Mouse (Mus musculus) bone marrow macrophage, adult 2 months (primary cell): ENCODE measurements around the gene Defb21. TPM values are rescaled to one million over a fixed set of nuclear protein-coding genes. Genes with fewer than 3 reads are reported as not detected.

Experiments
- H3K27ac ChIP-seq: 2 replicates; pipeline ENCODE4 v1.5.1; 2012; ENCODE audit warnings: low read depth, low read length; ENCODE audit not compliant: insufficient read depth
- H3K4me1 ChIP-seq: 2 replicates; pipeline ENCODE4 v1.6.1; 2012; ENCODE audit warnings: low read length; ENCODE audit not compliant: control insufficient read depth, insufficient read depth
- H3K4me3 ChIP-seq: 2 replicates; pipeline ENCODE4 v1.5.1; 2012; ENCODE audit warnings: mild to moderate bottlenecking, low read length, moderate library complexity; ENCODE audit not compliant: insufficient read depth
- CTCF ChIP-seq: IDR thresholded peaks from 2 replicates; pipeline ENCODE4 v1.5.1; 2012; ENCODE audit warnings: low read depth, mild to moderate bottlenecking, low read length, moderate library complexity
- POLR2A ChIP-seq: IDR thresholded peaks from 2 replicates; pipeline ENCODE4 v1.6.1; 2012; ENCODE audit warnings: mild to moderate bottlenecking, low read depth, low read length, borderline replicate concordance
- polyA plus RNA-seq: library from polyadenylated mRNA; stranded (reverse); fragments of >200 nt; gene quantifications from 2 replicates; pipeline ENCODE4 v1.2.4, GENCODE M21; 2012; ENCODE audit not compliant: missing spikeins, insufficient read depth, insufficient read length

Gene Defb21
- polyA plus RNA-seq, 1 experiment, result not detected

DNA sequence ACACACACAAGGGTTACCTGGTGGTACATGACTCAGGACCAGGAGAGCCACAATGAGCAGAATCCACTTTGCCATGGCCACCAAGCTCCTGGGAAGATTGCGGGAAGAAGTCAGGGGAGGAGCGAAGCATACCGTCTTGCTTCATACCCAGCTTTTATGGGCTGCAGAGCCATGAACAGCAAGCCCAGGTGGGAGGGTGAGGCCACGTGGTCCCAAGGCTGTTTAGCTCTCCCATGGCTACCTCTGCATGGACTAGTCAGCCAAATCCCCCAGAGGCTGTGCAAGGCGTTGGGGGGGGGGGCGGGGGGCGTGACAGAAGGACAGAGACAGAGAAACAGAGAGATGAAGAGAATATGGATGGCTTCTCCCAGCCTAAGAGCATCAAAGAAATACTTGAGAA, 50.4 kb downstream of the Defb21 start, which contains the start of gene Defb25:
Defb25 (minus strand) TSS at position 101 of the 400 bp plus-strand sequence.
- Histone ChIP-seq H3K4me1 (peaks cover 2% of the 10 kb centered on the region; the same call in 1 of the 2 replicates), H3K27ac (no peak within 1 kb of the TSS), H3K4me3 (no peak within 1 kb of the TSS)
- TF ChIP-seq CTCF, result no peak
- no peak for TF ChIP-seq POLR2A

Other genes with a start within 250 kb of the Defb21 start
- 55.3 and 57.2 TPM in 2 replicates for gene Rbck1, start 240.1 kb upstream of the Defb21 start, polyA plus RNA-seq
- gene Trib3, start 228.7 kb upstream of the Defb21 start, polyA plus RNA-seq, result 1.5 and 1.9 TPM in 2 replicates
- not detected in 2 replicates for gene Nrsn2, start 196.1 kb upstream of the Defb21 start, polyA plus RNA-seq
- gene Sox12, start 174.7 kb upstream of the Defb21 start, polyA plus RNA-seq, result 0.44 and 0.51 TPM in 2 replicates
- 2.0 and 2.3 TPM in 2 replicates for gene Zcchc3, start 157.7 kb upstream of the Defb21 start, polyA plus RNA-seq
- not detected in 2 replicates for gene 6820408C15Rik, start 157.2 kb upstream of the Defb21 start, polyA plus RNA-seq
- not detected in 2 replicates for gene Defb23, start 108.1 kb upstream of the Defb21 start, polyA plus RNA-seq
- gene Defb20, start 95.7 kb upstream of the Defb21 start, polyA plus RNA-seq, result not detected in 2 replicates
- not detected in 2 replicates for gene Defb22, start 82.6 kb upstream of the Defb21 start, polyA plus RNA-seq
- not detected in 2 replicates for gene Defb26, start 61.1 kb upstream of the Defb21 start, polyA plus RNA-seq
- gene Defb28, start 54.5 kb upstream of the Defb21 start, polyA plus RNA-seq, result not detected in 2 replicates
- not detected in 2 replicates for gene Defb29, start 32.6 kb upstream of the Defb21 start, polyA plus RNA-seq
- gene Gm17416, start 3.4 kb upstream of the Defb21 start, polyA plus RNA-seq, result not detected in 2 replicates
- not detected in 2 replicates for gene Defb19, start 7.6 kb downstream of the Defb21 start, polyA plus RNA-seq
- gene Defb45, start 26.7 kb downstream of the Defb21 start, polyA plus RNA-seq, result not detected in 2 replicates
- gene Defb36, start 31.6 kb downstream of the Defb21 start, polyA plus RNA-seq, result not detected in 2 replicates
- not detected in 2 replicates for gene Defb25, start 50.3 kb downstream of the Defb21 start, polyA plus RNA-seq
- not detected in 2 replicates for gene Rem1, start 54.2 kb downstream of the Defb21 start, polyA plus RNA-seq
- gene H13, start 96.7 kb downstream of the Defb21 start, polyA plus RNA-seq, result 93.6 and 95.2 TPM in 2 replicates
- gene Mcts2, start 114.3 kb downstream of the Defb21 start, polyA plus RNA-seq, result 0.82 and 2.4 TPM in 2 replicates
- not detected in 2 replicates for gene Id1, start 163.5 kb downstream of the Defb21 start, polyA plus RNA-seq
- not detected in 2 replicates for gene Cox4i2, start 181.4 kb downstream of the Defb21 start, polyA plus RNA-seq